ENCODE assay signal across 9 mouse cellular contexts in genomic region chr1:74800424-74800888, GRCm38 (mm10). TPM values are rescaled to one million over a fixed set of nuclear protein-coding genes. Genes with fewer than 3 reads are reported as not detected.
DNase-seq lines count a peak whose midpoint lies in the region; ATAC-seq lines count a peak whose summit lies in the region.
"Had no signal": no experiment of that assay in that cellular context is flagged by ENCODE, and none has a peak within 500 bp of the region (broad histone marks: within the 10 kb centered on the region; RNA-seq: fewer than 3 reads in every experiment).

No protein-coding gene starts in this region.

- DNase-seq in kidney, postnatal 10 days, result no peak
- DNase-seq in T-cell, adult 2 months (ENCODE audit: low spot score), result peak; percentile 38
- peak; percentile 55 for DNase-seq in midbrain, embryonic 14.5 days
- DNase-seq in c-Kit-positive CD71-positive TER-119-positive erythroid progenitor cells, embryonic 14.5 days (ENCODE audit: low spot score), result no peak
- DNase-seq in adrenal gland, postnatal 4 days (ENCODE audit: low spot score in 2 of 2), result no peak
- DNase-seq in heart, postnatal 4 days, result no peak

- H3K4me1 ChIP-seq in kidney, embryonic 15.5 days, result peaks cover 29% of the 10 kb centered on the region
- H3K4me1 ChIP-seq in hindbrain, embryonic 12.5 days, result peaks cover 47% of the 10 kb centered on the region
- peaks cover 23% of the 10 kb centered on the region for H3K4me1 ChIP-seq in midbrain, embryonic 14.5 days (ENCODE audit: control insufficient read depth, insufficient read depth, low read length)

- no peak overlapping the region for H3K27ac ChIP-seq in kidney, embryonic 15.5 days
- no peak overlapping the region for H3K27ac ChIP-seq in hindbrain, embryonic 12.5 days
- H3K27ac ChIP-seq in midbrain, embryonic 14.5 days (replicated peaks; ENCODE audit: low read depth, low read length), result no peak overlapping the region
- H3K27ac ChIP-seq: liver, embryonic 15.5 days had no signal

- H3K9me3 ChIP-seq in kidney, embryonic 15.5 days (replicated peaks), result no peaks in the 10 kb centered on the region
- no peaks in the 10 kb centered on the region for H3K9me3 ChIP-seq in hindbrain, embryonic 12.5 days (replicated peaks)
- no peaks in the 10 kb centered on the region for H3K9me3 ChIP-seq in midbrain, embryonic 14.5 days (ENCODE audit: control insufficient read depth, low read length)
- H3K9me3 ChIP-seq: liver, embryonic 15.5 days had no signal

- peak overlapping the region; percentile 10 for H3K4me3 ChIP-seq in kidney, embryonic 15.5 days (replicated peaks)
- peak overlapping the region; percentile 18 for H3K4me3 ChIP-seq in hindbrain, embryonic 12.5 days
- H3K4me3 ChIP-seq in midbrain, embryonic 14.5 days (replicated peaks; ENCODE audit: low read depth, low read length), result 0 out of 2 replicates have a peak overlapping the region, but pooled peaks have one; percentile 12
- H3K4me3 ChIP-seq: liver, embryonic 15.5 days had no signal

- no peak overlapping the region for H3K9ac ChIP-seq in kidney, embryonic 15.5 days
- H3K9ac ChIP-seq in hindbrain, embryonic 12.5 days, result no peak overlapping the region; the same call in 1 of the 2 replicates
- H3K9ac ChIP-seq in midbrain, embryonic 14.5 days (replicated peaks; ENCODE audit: low read length), result 0 out of 2 replicates have a peak overlapping the region, but pooled peaks have one; percentile 20
- H3K9ac ChIP-seq: liver, embryonic 15.5 days had no signal

- peak overlapping the region; percentile 51 for H3K4me2 ChIP-seq in kidney, embryonic 15.5 days
- peak overlapping the region; percentile 43 for H3K4me2 ChIP-seq in hindbrain, embryonic 12.5 days (replicated peaks)
- peak overlapping the region; percentile 32 for H3K4me2 ChIP-seq in midbrain, embryonic 14.5 days (ENCODE audit: low read length)
- H3K4me2 ChIP-seq: liver, embryonic 15.5 days had no signal

- H3K27me3 ChIP-seq in kidney, embryonic 15.5 days, result peaks cover 99% of the 10 kb centered on the region
- peaks cover 98% of the 10 kb centered on the region for H3K27me3 ChIP-seq in hindbrain, embryonic 12.5 days
- H3K27me3 ChIP-seq in midbrain, embryonic 14.5 days (ENCODE audit: control insufficient read depth, insufficient read depth, low read length), result peaks cover 68% of the 10 kb centered on the region

- H3K36me3 ChIP-seq in kidney, embryonic 15.5 days, result no peaks in the 10 kb centered on the region
- no peaks in the 10 kb centered on the region for H3K36me3 ChIP-seq in hindbrain, embryonic 12.5 days
- no peaks in the 10 kb centered on the region for H3K36me3 ChIP-seq in midbrain, embryonic 14.5 days (ENCODE audit: control insufficient read depth, insufficient read depth, low read length)
- H3K36me3 ChIP-seq: liver, embryonic 15.5 days had no signal

- ATAC-seq in kidney, embryonic 15.5 days (replicated peaks; ENCODE audit: low FRiP score), result no peak
- no peak for ATAC-seq in hindbrain, embryonic 12.5 days (ENCODE audit: low FRiP score)
- ATAC-seq in midbrain, embryonic 14.5 days (ENCODE audit: low FRiP score, low TSS enrichment), result no peak

- WGBS in kidney, embryonic 15.5 days, result under 1% methylated on average over 29 of the region's 29 CpGs
- 1% methylated on average over 29 of the region's 29 CpGs for WGBS in hindbrain, embryonic 12.5 days
- under 1% methylated on average over 29 of the region's 29 CpGs for WGBS in midbrain, embryonic 14.5 days

RNA-seq across cellular contexts. Expression of gene Wnt10a, which starts 9.1 kb away (rescaled TPM):
- 0.43 and 0.89 TPM in 2 replicates for polyA plus RNA-seq in kidney, embryonic 15.5 days (2015; fragmentation: Nextera tagmentation; extraction: Ambion mirVana)
- 1.2 and 2.3 TPM in 2 replicates for polyA plus RNA-seq in hindbrain, embryonic 12.5 days (2016; fragmentation: Nextera tagmentation; extraction: Ambion mirVana)
- 0.11 and 0.36 TPM in 2 replicates for polyA plus RNA-seq in midbrain, embryonic 14.5 days (2014; fragmentation: Nextera tagmentation; extraction: Ambion mirVana)
- under 1 TPM; 0.23 to 0.50 TPM for total RNA-seq in adrenal gland, postnatal 4 days (2021)
- total RNA-seq in heart, postnatal 4 days (2021), result not detected
- polyA plus RNA-seq: liver, embryonic 15.5 days had no signal

RNA-seq across cellular contexts. Expression of gene Wnt6, which starts 28.8 kb away (rescaled TPM):
- polyA plus RNA-seq in kidney, embryonic 15.5 days (2015; fragmentation: Nextera tagmentation; extraction: Ambion mirVana), result 2.0 and 2.3 TPM in 2 replicates
- polyA plus RNA-seq in hindbrain, embryonic 12.5 days (2016; fragmentation: Nextera tagmentation; extraction: Ambion mirVana), result 9.6 and 11.4 TPM in 2 replicates
- polyA plus RNA-seq in midbrain, embryonic 14.5 days (2014; fragmentation: Nextera tagmentation; extraction: Ambion mirVana), result 2.7 TPM in 1 of 2 replicates, not detected in the other
- 1 to 10 TPM; 3.1 to 3.5 TPM for total RNA-seq in adrenal gland, postnatal 4 days (2021)
- total RNA-seq in heart, postnatal 4 days (2021), result under 1 TPM; 0.12 to 0.20 TPM

RNA-seq across cellular contexts. Expression of gene Prkag3, which starts 51.4 kb away (rescaled TPM):
- polyA plus RNA-seq in kidney, embryonic 15.5 days (2015; fragmentation: Nextera tagmentation; extraction: Ambion mirVana), result 0.44 and 0.73 TPM in 2 replicates
- 0.21 and 0.38 TPM in 2 replicates for polyA plus RNA-seq in hindbrain, embryonic 12.5 days (2016; fragmentation: Nextera tagmentation; extraction: Ambion mirVana)
- polyA plus RNA-seq in midbrain, embryonic 14.5 days (2014; fragmentation: Nextera tagmentation; extraction: Ambion mirVana), result not detected in 2 replicates
- total RNA-seq in adrenal gland, postnatal 4 days (2021), result under 1 TPM; 0.42 to 0.45 TPM
- total RNA-seq in heart, postnatal 4 days (2021), result 1 to 10 TPM; 3.7 to 4.1 TPM

RNA-seq across cellular contexts. Expression of gene Cdk5r2, which starts 54.3 kb away (rescaled TPM):
- polyA plus RNA-seq in kidney, embryonic 15.5 days (2015; fragmentation: Nextera tagmentation; extraction: Ambion mirVana), result 0.05 TPM in 1 of 2 replicates, not detected in the other
- polyA plus RNA-seq in hindbrain, embryonic 12.5 days (2016; fragmentation: Nextera tagmentation; extraction: Ambion mirVana), result 6.9 and 7.5 TPM in 2 replicates
- 16.5 and 29.9 TPM in 2 replicates for polyA plus RNA-seq in midbrain, embryonic 14.5 days (2014; fragmentation: Nextera tagmentation; extraction: Ambion mirVana)
- 10 to 100 TPM in 1 of 2 experiments, 1 to 10 TPM in 1; 6.6 to 10.1 TPM for total RNA-seq in adrenal gland, postnatal 4 days (2021)
- not detected for total RNA-seq in heart, postnatal 4 days (2021)
- polyA plus RNA-seq: liver, embryonic 15.5 days had no signal

Comparison
In these comparisons a context has a peak if more than half of its experiments do, and no peak if none do; other contexts are left out.
1. DNase-seq: peak in T-cell, adult 2 months (single experiment) and midbrain, embryonic 14.5 days (single experiment); none in kidney, postnatal 10 days (single experiment), c-Kit-positive CD71-positive TER-119-positive erythroid progenitor cells, embryonic 14.5 days (single experiment), adrenal gland, postnatal 4 days (0 of 2) and heart, postnatal 4 days (single experiment).
2. Peak in every context shown above with its lines, with median percentiles within 50 percentile points of each other: H3K4me2 ChIP-seq and H3K4me3 ChIP-seq.